Mouse (Mus musculus): ENCODE data around the gene Tfcp2l1.

DNA sequence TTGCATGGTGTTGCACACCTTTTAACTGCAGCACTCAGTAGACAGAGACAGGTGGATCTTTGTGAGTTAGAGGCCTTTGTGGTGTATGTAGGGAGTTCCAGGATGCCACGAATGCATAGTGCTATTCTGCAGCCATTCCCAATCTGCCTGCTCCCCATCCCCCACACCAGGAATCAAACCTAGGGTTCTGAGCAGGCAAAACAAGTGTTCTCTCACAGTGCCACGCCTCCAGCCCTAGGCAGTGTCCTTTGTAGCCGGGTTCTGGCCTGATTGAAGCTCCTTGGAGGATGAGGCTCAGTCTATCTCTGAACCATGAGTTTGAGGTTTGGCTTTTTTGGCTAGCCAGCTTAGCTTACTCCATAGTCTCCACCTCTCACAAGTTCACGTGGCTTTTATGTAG, 18.0 kb downstream of the Tfcp2l1 start:
- TF ChIP-seq CTCF (IDR thresholded peaks at IDR 0.05) (no peak), EP300 (IDR thresholded peaks at IDR 0.05; ENCODE audit: insufficient read depth, low read depth, low read length) (no peak)
